Mouse (Mus musculus) ES-E14 (cell line): ENCODE measurements around the gene Cntnap2. TPM values are rescaled to one million over a fixed set of nuclear protein-coding genes. Genes with fewer than 3 reads are reported as not detected.

Experiments used
- DNase-seq: peaks from one replicate; pipeline ENCODE4 v3.0.0-alpha.2; 2013; ENCODE audit warnings: low read depth, low spot score
- H3K27ac ChIP-seq: 2 replicates; pipeline ENCODE4 v1.5.1; 2012; ENCODE audit warnings: low read depth, mild to moderate bottlenecking, low read length, moderate library complexity, mixed read lengths; ENCODE audit not compliant: poor library complexity, insufficient read depth, severe bottlenecking
- H3K36me3 ChIP-seq: 2 replicates; pipeline ENCODE4 v1.6.1; 2012; ENCODE audit warnings: mild to moderate bottlenecking, low read length, moderate library complexity, mixed read lengths; ENCODE audit not compliant: control insufficient read depth, poor library complexity, insufficient read depth, severe bottlenecking
- H3K4me1 ChIP-seq, 2 experiments: fragments of 150-350 bp in 1 of 2; sonication (generic) in 1 of 2; 2 replicates each; pipeline ENCODE4 v1.6.1; 2012; ENCODE audit warnings: low read length in 2 of 2, mild to moderate bottlenecking in 1 of 2, mixed read lengths in 1 of 2; ENCODE audit not compliant: control insufficient read depth in 2 of 2, insufficient read depth in 2 of 2, poor library complexity in 1 of 2
- H3K4me3 ChIP-seq, 2 experiments: fragments of 150-350 bp in 1 of 2; sonication (generic) in 1 of 2; 2 replicates each; pipeline ENCODE4 v1.5.1; 2012; ENCODE audit warnings: low read length in 2 of 2, low read depth in 1 of 2, mild to moderate bottlenecking in 1 of 2, mixed read lengths in 1 of 2; ENCODE audit not compliant: insufficient read depth in 1 of 2, poor library complexity in 1 of 2, severe bottlenecking in 1 of 2
- H3K9ac ChIP-seq: 2 replicates; pipeline ENCODE4 v1.6.1; 2012; ENCODE audit warnings: low read depth, mild to moderate bottlenecking, low read length, mixed read lengths; ENCODE audit not compliant: poor library complexity, insufficient read depth, severe bottlenecking
- H3K9me3 ChIP-seq: fragments of 150-350 bp; sonication (generic); 2 replicates; pipeline ENCODE4 v1.6.1; 2012; ENCODE audit warnings: low read depth, mild to moderate bottlenecking, low read length; ENCODE audit not compliant: control insufficient read depth, insufficient read depth
- CHD2 ChIP-seq: IDR thresholded peaks from 2 replicates; pipeline ENCODE4 v1.6.1; 2014; ENCODE audit warnings: mild to moderate bottlenecking, low read depth, low read length, inconsistent platforms
- HCFC1 ChIP-seq: IDR thresholded peaks from 2 replicates; pipeline ENCODE4 v1.6.1; 2012; ENCODE audit warnings: low read length, inconsistent platforms, borderline replicate concordance; ENCODE audit not compliant: insufficient read depth
- MAFK ChIP-seq: IDR thresholded peaks from 2 replicates; pipeline ENCODE4 v1.6.1; 2014; ENCODE audit warnings: mild to moderate bottlenecking, low read depth, low read length, inconsistent platforms; ENCODE audit not compliant: insufficient read depth
- ZC3H11A ChIP-seq: IDR thresholded peaks from 2 replicates; pipeline ENCODE4 v1.6.1; 2012; ENCODE audit warnings: low read depth, mild to moderate bottlenecking, inconsistent platforms, low read length, borderline replicate concordance
- ZNF384 ChIP-seq: IDR thresholded peaks from 2 replicates; pipeline ENCODE4 v1.6.1; 2012; ENCODE audit warnings: low read depth, low read length, inconsistent platforms
- in situ Hi-C, 2 experiments: fragments of 600-800 bp; cut with MboI; formaldehyde crosslinking; loops; one replicate each; pipeline ENCODE4 v1.15.1; 2025; ENCODE audit warnings: low sequenced_read_pairs in 2 of 2, inconsistent platforms in 1 of 2; ENCODE audit not compliant: unreplicated experiment in 2 of 2
- total RNA-seq: library from RNA; depleted of rRNA; stranded (reverse); fragments of 300-350 nt; gene quantifications from 2 replicates; pipeline ENCODE4 v1.2.3, GENCODE M21; 2012

Cntnap2 gene
- total RNA-seq, 1 experiment, result 7.9 TPM

GRCm38 (mm10) chr6:46031821-46032594 lies 972.9 kb downstream of the Cntnap2 start:
- no peak overlapping the region for H3K27ac ChIP-seq
- H3K36me3 ChIP-seq, result no peaks in the 10 kb centered on the region
- H3K9ac ChIP-seq, result no peak overlapping the region
- H3K4me3 ChIP-seq, result no peak overlapping the region
- H3K9me3 ChIP-seq, result no peaks in the 10 kb centered on the region
- DNase-seq, result no peak
- no peaks in the 10 kb centered on the region for H3K4me1 ChIP-seq
- TF ChIP-seq CHD2 (no peak), ZC3H11A (no peak), ZNF384 (no peak), HCFC1 (no peak), MAFK (no peak)
- in situ Hi-C loops, result no loop called here

- in situ Hi-C loops, result no loop called here
- Histone ChIP-seq H3K4me3 (no peak overlapping the region), H3K36me3 (no peaks in the 10 kb centered on the region), H3K4me1 (no peaks in the 10 kb centered on the region), H3K9ac (no peak overlapping the region), H3K9me3 (no peaks in the 10 kb centered on the region), H3K27ac (no peak overlapping the region)
- TF ChIP-seq ZC3H11A, result no peak
- TF ChIP-seq HCFC1, result no peak
- no peak for TF ChIP-seq MAFK
- TF ChIP-seq ZNF384, result no peak
- no peak for TF ChIP-seq CHD2
- DNase-seq, result no peak
Observed at GRCm38 (mm10) chr6:46033108-46033507, 974.0 kb downstream of the Cntnap2 start.

- Histone ChIP-seq H3K9ac (no peak overlapping the region), H3K4me3 (no peak overlapping the region), H3K27ac (no peak overlapping the region), H3K9me3 (no peaks in the 10 kb centered on the region), H3K4me1 (no peaks in the 10 kb centered on the region), H3K36me3 (no peaks in the 10 kb centered on the region)
- no peak for DNase-seq
- TF ChIP-seq MAFK (no peak), ZNF384 (no peak), ZC3H11A (no peak), CHD2 (no peak), HCFC1 (no peak)
- in situ Hi-C loops, result no loop called here
Observed at GRCm38 (mm10) chr6:46040671-46041070, 981.5 kb downstream of the Cntnap2 start.

- TF ChIP-seq ZC3H11A, result no peak
- TF ChIP-seq CHD2, result no peak
- no peak for TF ChIP-seq HCFC1
- no peak for TF ChIP-seq ZNF384
- no peak for TF ChIP-seq MAFK
- H3K4me3 ChIP-seq, result no peak overlapping the region
- H3K36me3 ChIP-seq, result no peaks in the 10 kb centered on the region
- H3K27ac ChIP-seq, result no peak overlapping the region
- DNase-seq, result no peak
- H3K4me1 ChIP-seq, result no peaks in the 10 kb centered on the region
- H3K9ac ChIP-seq, result no peak overlapping the region
- in situ Hi-C loops, result no loop called here
- H3K9me3 ChIP-seq, result no peaks in the 10 kb centered on the region
Observed at GRCm38 (mm10) chr6:46080236-46080635, 1021.1 kb downstream of the Cntnap2 start.
